Mouse (Mus musculus) stomach, embryonic 14.5 days (tissue): ENCODE measurements around the gene Cer1. TPM values are rescaled to one million over a fixed set of nuclear protein-coding genes. Genes with fewer than 3 reads are reported as not detected.

ENCODE experiments used
- ATAC-seq: fragments of 200-750 bp; cut with Nextera tagmentation; 2 replicates; pipeline ENCODE4 v1.8.0; 2017; ENCODE audit warnings: low read depth, moderate TSS enrichment; ENCODE audit not compliant: insufficient number of reproducible peaks, insufficient read depth, low FRiP score
- H3K27ac ChIP-seq: fragments of 300-500 bp; sonication (generic); 2 replicates; pipeline ENCODE4 v1.5.1; 2014; ENCODE audit warnings: mild to moderate bottlenecking, low read length, moderate library complexity, mixed read lengths
- H3K27me3 ChIP-seq: fragments of 300-500 bp; sonication (generic); 2 replicates; pipeline ENCODE4 v1.6.1; 2014; ENCODE audit warnings: low read length, control low read depth, mixed read lengths; ENCODE audit not compliant: control insufficient read depth, insufficient read depth
- H3K36me3 ChIP-seq: fragments of 300-500 bp; sonication (generic); 2 replicates; pipeline ENCODE4 v1.6.1; 2014; ENCODE audit warnings: mild to moderate bottlenecking, control low read depth, low read length, moderate library complexity, mixed read lengths; ENCODE audit not compliant: control insufficient read depth, insufficient read depth
- H3K4me1 ChIP-seq: fragments of 300-500 bp; sonication (generic); 2 replicates; pipeline ENCODE4 v1.6.1; 2014; ENCODE audit warnings: low read length, control low read depth, mixed read lengths; ENCODE audit not compliant: control insufficient read depth, insufficient read depth
- H3K4me2 ChIP-seq: fragments of 300-500 bp; sonication (generic); replicated peaks from 2 replicates; pipeline ENCODE4 v1.6.1; 2014; ENCODE audit warnings: low read depth, low read length, control low read depth
- H3K4me3 ChIP-seq: fragments of 300-500 bp; sonication (generic); 2 replicates; pipeline ENCODE4 v1.5.1; 2014; ENCODE audit warnings: low read depth, low read length, control low read depth
- H3K9ac ChIP-seq: fragments of 300-500 bp; sonication (generic); replicated peaks from 2 replicates; pipeline ENCODE4 v1.6.1; 2014; ENCODE audit warnings: low read depth, mild to moderate bottlenecking, control low read depth, low read length, moderate library complexity, mixed read lengths
- H3K9me3 ChIP-seq: fragments of 300-500 bp; sonication (generic); 2 replicates; pipeline ENCODE4 v1.6.1; 2016; ENCODE audit warnings: low read depth, low read length, control low read depth; ENCODE audit not compliant: control insufficient read depth
- WGBS: fragments of 180-500 bp; shearing (Covaris S2); extraction: QIAGEN DNeasy Blood & Tissue Kit; methylation state at CpG from one replicate; pipeline ENCODE4 v1.1.7; 2014; 5-methylcytosine and 5-hydroxymethylcytosine counted together
- polyA plus RNA-seq: library from polyadenylated mRNA; unstranded; fragments of >200 nt; fragmentation: Nextera tagmentation; extraction: Ambion mirVana; gene quantifications from 2 replicates; pipeline ENCODE4 v1.2.1, GENCODE M21; 2014

Gene Cer1
- 0.20 TPM in 1 of 2 replicates, not detected in the other for polyA plus RNA-seq

GRCm38 (mm10) chr4:82884636-82885534 lies at the start of gene Cer1:
TSS of gene Cer1 (minus strand) at chr4:82885148.
- Histone ChIP-seq H3K4me3 (no peak within 1 kb of the TSS), H3K27ac (no peak within 1 kb of the TSS; the same call in 1 of the 2 replicates), H3K9ac (no peak within 1 kb of the TSS), H3K27me3 (no peaks in the 10 kb centered on the region), H3K4me1 (peaks cover 8% of the 10 kb centered on the region; the same call in 1 of the 2 replicates), H3K36me3 (no peaks in the 10 kb centered on the region), H3K4me2 (no peak within 1 kb of the TSS), H3K9me3 (no peaks in the 10 kb centered on the region)
- ATAC-seq = no peak
- 62% methylated on average over 18 of the region's 19 CpGs for WGBS

DNA sequence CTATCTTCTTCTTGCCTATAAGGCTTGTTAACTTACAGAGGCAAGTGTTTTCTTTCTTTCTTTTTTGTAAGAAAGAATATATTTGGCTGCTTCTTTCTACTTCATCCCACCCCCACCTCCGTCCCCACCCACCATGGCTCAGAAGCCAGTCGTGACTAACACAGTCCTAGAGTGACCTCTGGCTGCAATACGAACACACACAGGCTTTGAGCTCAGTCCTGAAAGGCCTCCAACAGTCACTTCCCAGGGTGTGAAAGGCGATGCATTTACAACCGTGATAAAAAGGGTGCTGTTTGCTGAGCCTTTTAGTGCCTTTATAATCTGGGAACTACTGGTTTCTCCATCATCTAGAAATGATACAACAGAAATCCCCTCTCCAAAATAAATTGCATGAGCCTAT lies 49.4 kb upstream of the Cer1 start:
- 23% methylated on average over 5 of the region's 5 CpGs for WGBS
- Histone ChIP-seq H3K4me1 (peaks cover 3% of the 10 kb centered on the region; the same call in 1 of the 2 replicates), H3K27me3 (no peaks in the 10 kb centered on the region), H3K9me3 (no peaks in the 10 kb centered on the region), H3K9ac (no peak overlapping the region), H3K4me2 (no peak overlapping the region), H3K27ac (no peak overlapping the region), H3K4me3 (no peak overlapping the region), H3K36me3 (peaks cover 3% of the 10 kb centered on the region; the same call in 1 of the 2 replicates)
- peak; percentile 89 for ATAC-seq

DNA sequence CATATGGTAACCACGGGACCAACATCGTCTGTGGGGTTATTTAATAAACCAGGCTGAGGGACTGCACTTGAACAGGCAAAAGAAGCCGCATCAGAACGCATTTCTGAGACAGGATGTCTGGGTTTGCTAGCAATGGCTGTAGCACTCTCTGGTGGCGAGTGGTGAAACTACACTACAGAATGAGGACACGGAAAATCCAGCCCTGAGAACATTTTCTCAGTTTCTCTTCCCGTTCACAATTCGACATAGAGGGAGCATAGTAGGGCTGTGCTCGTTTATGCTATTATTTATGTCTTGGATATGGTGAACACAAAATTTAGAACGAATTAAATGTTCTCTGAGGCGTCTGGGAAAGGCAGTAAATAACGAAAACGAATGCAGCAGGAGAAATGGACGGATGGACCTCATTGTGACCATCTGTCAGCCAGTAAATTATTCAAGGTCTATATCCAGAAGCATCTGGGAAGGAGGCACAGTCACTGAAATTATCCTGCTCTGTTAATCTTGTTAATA lies 48.8 kb upstream of the Cer1 start:
- Histone ChIP-seq H3K4me3 (no peak overlapping the region), H3K27me3 (no peaks in the 10 kb centered on the region), H3K4me2 (no peak overlapping the region), H3K9ac (no peak overlapping the region), H3K4me1 (peaks cover 3% of the 10 kb centered on the region; the same call in 1 of the 2 replicates), H3K27ac (no peak overlapping the region), H3K36me3 (peaks cover 3% of the 10 kb centered on the region; the same call in 1 of the 2 replicates), H3K9me3 (no peaks in the 10 kb centered on the region)
- ATAC-seq = 0 out of 2 replicates have a peak, but pooled peaks have one; percentile 33
- WGBS = 20% methylated on average over 14 of the region's 14 CpGs

DNA sequence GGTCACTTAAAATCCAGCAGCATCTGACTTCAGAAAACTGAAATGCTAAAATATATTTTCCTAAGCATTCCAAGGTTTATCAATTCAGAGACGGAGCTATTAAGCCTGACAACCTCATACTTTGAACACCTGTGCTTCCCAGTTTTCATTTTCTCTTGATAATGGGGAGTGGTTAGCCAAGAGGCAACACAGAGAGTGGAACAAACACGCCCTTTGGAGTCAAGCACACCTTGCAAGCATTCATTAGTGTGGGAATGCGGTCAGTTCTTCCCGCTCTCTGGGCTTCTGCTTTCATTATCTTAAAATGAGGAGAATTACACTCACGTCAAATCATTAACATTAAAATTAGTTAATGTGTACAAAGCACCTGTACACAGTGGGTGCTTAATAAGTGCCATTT lies 45.1 kb upstream of the Cer1 start:
- H3K36me3 ChIP-seq = peaks cover 3% of the 10 kb centered on the region; the same call in 1 of the 2 replicates
- no peak overlapping the region for H3K4me2 ChIP-seq
- H3K9me3 ChIP-seq = no peaks in the 10 kb centered on the region
- H3K4me3 ChIP-seq = no peak overlapping the region
- WGBS = 70% methylated on average over 5 of the region's 5 CpGs
- H3K27ac ChIP-seq = no peak overlapping the region
- peaks cover 3% of the 10 kb centered on the region; the same call in 1 of the 2 replicates for H3K4me1 ChIP-seq
- ATAC-seq = no peak
- H3K27me3 ChIP-seq = no peaks in the 10 kb centered on the region
- H3K9ac ChIP-seq = no peak overlapping the region

DNA sequence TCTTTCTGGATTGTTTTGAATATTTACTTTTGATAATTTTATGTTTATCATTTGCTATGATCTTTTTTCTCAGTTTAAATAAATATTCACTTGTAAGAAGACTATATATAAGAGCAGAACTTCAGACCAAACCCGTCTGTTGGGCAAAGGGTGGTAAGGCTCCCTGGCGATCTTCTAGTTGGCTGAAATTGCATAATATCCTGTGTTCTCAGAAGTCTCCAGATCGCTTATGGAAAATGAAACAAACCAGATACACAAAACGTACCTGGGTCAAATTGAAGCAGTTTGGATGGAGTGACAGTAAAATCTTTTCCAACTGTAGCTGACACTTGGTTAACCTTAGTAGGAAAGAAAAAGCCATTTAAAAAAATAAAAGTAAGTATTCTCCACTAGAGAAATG lies 37.0 kb upstream of the Cer1 start:
- peaks cover 5% of the 10 kb centered on the region; the same call in 1 of the 2 replicates for H3K36me3 ChIP-seq
- H3K9me3 ChIP-seq = no peaks in the 10 kb centered on the region
- no peaks in the 10 kb centered on the region for H3K27me3 ChIP-seq
- H3K4me3 ChIP-seq = no peak overlapping the region
- H3K9ac ChIP-seq = no peak overlapping the region
- H3K4me1 ChIP-seq = peaks cover 9% of the 10 kb centered on the region; the same call in 1 of the 2 replicates
- H3K27ac ChIP-seq = no peak overlapping the region
- no peak for ATAC-seq
- WGBS = 65% methylated on average over 4 of the region's 4 CpGs
- H3K4me2 ChIP-seq = no peak overlapping the region

- H3K4me2 ChIP-seq = no peak overlapping the region
- no peak overlapping the region for H3K9ac ChIP-seq
- H3K27ac ChIP-seq = no peak overlapping the region
- 51% methylated on average over 2 of the region's 2 CpGs for WGBS
- H3K4me3 ChIP-seq = no peak overlapping the region
- no peak for ATAC-seq
- no peaks in the 10 kb centered on the region for H3K27me3 ChIP-seq
- H3K9me3 ChIP-seq = no peaks in the 10 kb centered on the region
- H3K4me1 ChIP-seq = peaks cover 9% of the 10 kb centered on the region; the same call in 1 of the 2 replicates
- H3K36me3 ChIP-seq = no peaks in the 10 kb centered on the region
These were observed 33.7 kb upstream of the Cer1 start for GRCm38 (mm10) chr4:82918625-82919024.

DNA sequence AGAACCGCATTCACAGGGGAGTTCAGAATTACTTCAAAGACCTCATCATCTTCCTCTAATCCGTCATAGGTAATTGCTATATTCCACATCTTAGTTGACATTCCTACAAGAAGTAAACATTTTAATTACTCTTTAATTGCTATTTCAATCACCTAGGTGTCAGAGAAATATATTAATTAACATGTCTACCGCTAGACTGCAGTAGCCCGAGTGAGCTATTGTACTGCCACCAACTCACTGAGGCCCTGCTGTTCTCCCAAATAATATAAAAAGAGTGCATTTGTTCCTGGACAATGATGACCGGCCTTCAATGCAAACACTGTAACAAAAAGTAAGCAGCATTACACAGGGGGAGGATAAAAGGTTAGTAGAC lies 31.7 kb upstream of the Cer1 start:
- no peak overlapping the region for H3K4me2 ChIP-seq
- no peaks in the 10 kb centered on the region for H3K9me3 ChIP-seq
- no peak overlapping the region for H3K4me3 ChIP-seq
- 49% methylated on average over 5 of the region's 5 CpGs for WGBS
- peaks cover 7% of the 10 kb centered on the region; the same call in 1 of the 2 replicates for H3K36me3 ChIP-seq
- no peak overlapping the region for H3K27ac ChIP-seq
- ATAC-seq = no peak
- H3K9ac ChIP-seq = no peak overlapping the region
- H3K4me1 ChIP-seq = peaks cover 9% of the 10 kb centered on the region; the same call in 1 of the 2 replicates
- no peaks in the 10 kb centered on the region for H3K27me3 ChIP-seq

- Histone ChIP-seq H3K4me1 (peaks cover 9% of the 10 kb centered on the region; the same call in 1 of the 2 replicates), H3K27me3 (no peaks in the 10 kb centered on the region), H3K4me3 (no peak overlapping the region), H3K4me2 (no peak overlapping the region), H3K36me3 (peaks cover 7% of the 10 kb centered on the region; the same call in 1 of the 2 replicates), H3K9ac (no peak overlapping the region), H3K27ac (no peak overlapping the region), H3K9me3 (no peaks in the 10 kb centered on the region)
- 54% methylated on average over 14 of the region's 14 CpGs for WGBS
- no peak for ATAC-seq
These were observed 31.2 kb upstream of the Cer1 start for GRCm38 (mm10) chr4:82916003-82916677.
